Mouse (Mus musculus) gastrocnemius, postnatal 14 days (tissue): ENCODE data around the gene Pigg. TPM values are rescaled to one million over a fixed set of nuclear protein-coding genes. Genes with fewer than 3 reads are reported as not detected.
A peak's percentile ranks its signal among the peaks of the same experiment; 100 is the strongest.
"Not testable (repeated sequence)": the region's sequence is repeated elsewhere in the genome, so short reads cannot be mapped to it uniquely, and the experiment has no call there.

Source experiments
- DNase-seq: peaks from one replicate; pipeline ENCODE4 v3.0.0; 2021; ENCODE audit warnings: mixed read lengths
- intact Hi-C: fragments of 180-260 bp; cut with DNase I; formaldehyde crosslinking; loops from one replicate; pipeline ENCODE4 v1.15.1; 2025; ENCODE audit warnings: low total_unique reads
- long read RNA-seq, 2 experiments: library from polyadenylated mRNA; stranded (forward); transcript quantifications; one replicate each; pipeline ENCODE4 v2.0.0; 2021
- total RNA-seq, 2 experiments: library from RNA; stranded (reverse); gene quantifications; 2 replicates each; pipeline ENCODE4 v1.2.3; 2021

The Pigg gene
- 1 to 10 TPM; 3.3 to 3.4 TPM for total RNA-seq
- long read RNA-seq, experiment 1, full-length matches to known transcripts = 1 of 13 reads
- long read RNA-seq, experiment 1, partial matches to known transcripts = 3 of 13 reads
- long read RNA-seq, experiment 1, other reads (novel, unspliced or antisense) = 9 of 13 reads
- long read RNA-seq, experiment 2, full-length matches to known transcripts = 3 of 15 reads
- long read RNA-seq, experiment 2, partial matches to known transcripts = 2 of 15 reads
- long read RNA-seq, experiment 2, other reads (novel, unspliced or antisense) = 10 of 15 reads

DNA sequence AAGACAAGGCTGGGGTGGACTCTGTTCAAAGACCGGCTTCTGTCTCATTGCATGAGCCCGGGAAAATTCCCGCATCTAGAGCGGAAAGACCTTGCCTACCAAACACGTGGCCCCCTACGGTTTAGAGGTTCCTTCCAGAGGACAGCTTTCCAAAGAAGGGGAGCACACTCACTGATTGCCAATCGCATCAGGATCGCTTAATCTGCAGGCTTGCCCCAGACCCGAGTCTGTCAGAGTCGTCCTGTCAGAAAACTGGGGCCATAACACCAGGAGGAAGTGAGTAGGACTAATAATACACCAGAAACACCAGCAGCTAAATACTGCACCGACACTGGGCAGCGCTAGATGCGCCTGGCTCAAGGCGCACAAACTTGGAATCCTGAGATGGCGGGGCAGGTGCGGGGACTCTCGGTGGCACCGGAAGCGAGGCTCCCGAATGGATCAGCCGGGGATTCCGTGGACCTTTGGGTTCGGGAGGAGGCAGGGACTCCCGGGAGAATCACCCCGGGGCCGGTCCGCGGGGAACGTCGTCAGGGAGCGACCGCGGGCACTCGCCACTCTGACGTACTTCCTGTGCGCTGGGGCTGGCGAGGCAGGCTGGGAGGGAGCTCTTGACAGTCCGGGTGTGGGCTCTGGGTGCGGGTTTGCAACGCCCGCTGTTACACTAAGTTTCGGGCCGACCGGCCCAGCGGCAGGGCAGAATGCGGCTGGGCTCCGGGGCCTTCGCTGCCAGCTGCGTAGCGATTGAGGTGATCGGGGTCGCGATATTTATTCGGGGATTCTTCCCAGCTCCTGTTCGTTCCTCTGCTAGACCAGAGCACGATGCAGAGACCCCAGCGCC, at the start of gene Pigg:
Gene Pigg, plus strand, starts transcription at position 386 of the 841 bp plus-strand sequence.
- peak; percentile 94 for DNase-seq
- intact Hi-C loops = no loop called here

DNA sequence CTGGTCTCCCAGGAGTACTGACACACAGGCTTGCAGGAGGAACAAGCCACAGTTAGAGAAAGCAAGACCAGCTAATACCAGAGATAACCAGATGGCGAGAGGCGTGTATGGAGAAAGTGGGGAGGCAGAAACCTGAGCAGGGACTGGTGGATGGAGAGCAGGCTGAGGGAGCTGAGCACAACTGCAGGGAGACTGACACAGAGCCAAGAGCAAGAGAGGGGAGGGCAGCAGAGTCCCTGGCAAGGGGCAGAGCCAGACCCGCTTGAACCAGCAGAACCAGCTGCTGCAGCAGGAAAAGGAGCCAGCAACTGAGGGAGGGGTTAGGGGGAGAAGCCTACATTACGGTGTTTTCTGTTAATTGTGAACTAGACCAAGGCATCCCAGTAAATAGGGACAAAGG, 49.7 kb upstream of the Pigg start:
- peak; percentile 36 for DNase-seq
- intact Hi-C loops = no loop called here

DNA sequence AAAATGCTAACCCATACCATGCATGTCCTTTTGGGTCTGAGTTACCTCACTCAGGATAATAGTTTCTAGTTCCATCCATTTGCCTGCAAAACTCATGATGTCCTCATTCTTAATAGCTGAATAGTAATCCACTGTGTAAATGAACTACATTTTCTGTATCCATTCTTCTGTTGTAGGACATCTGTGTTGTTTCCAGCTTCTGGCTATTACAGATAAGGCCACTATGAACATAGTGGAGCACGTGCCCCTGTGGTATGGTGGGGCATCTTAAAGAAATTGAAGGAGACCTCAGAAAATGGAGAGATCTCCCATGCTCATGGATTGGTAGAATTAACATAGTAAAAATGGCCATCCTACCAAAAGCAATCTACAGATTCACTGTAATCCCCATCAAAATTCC, 48.6 kb upstream of the Pigg start:
- intact Hi-C loops = not testable (repeated sequence)

DNA sequence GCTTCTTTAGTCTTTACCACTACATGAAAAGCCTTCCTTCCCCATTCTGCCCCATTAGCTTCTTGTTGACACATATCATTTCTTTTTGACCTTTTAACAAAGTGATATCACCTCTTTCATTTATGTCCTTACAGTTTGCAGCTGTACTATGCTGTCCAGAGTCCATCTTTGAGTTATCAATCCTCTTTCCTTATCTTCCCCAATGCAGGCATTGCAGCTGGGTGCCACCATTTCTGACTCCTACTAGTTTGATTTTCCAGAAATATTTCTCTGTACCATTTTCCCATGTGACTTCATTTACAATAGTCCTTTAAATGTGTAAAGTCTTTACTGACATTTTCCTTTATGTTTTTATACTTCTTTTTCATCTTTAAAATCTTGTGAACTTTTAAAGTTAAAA, 45.4 kb upstream of the Pigg start:
- intact Hi-C loops = no loop called here
- no peak for DNase-seq

More for the DNA sequence above, 48.6 kb upstream of the Pigg start:
- DNase-seq = not testable (repeated sequence)

DNA sequence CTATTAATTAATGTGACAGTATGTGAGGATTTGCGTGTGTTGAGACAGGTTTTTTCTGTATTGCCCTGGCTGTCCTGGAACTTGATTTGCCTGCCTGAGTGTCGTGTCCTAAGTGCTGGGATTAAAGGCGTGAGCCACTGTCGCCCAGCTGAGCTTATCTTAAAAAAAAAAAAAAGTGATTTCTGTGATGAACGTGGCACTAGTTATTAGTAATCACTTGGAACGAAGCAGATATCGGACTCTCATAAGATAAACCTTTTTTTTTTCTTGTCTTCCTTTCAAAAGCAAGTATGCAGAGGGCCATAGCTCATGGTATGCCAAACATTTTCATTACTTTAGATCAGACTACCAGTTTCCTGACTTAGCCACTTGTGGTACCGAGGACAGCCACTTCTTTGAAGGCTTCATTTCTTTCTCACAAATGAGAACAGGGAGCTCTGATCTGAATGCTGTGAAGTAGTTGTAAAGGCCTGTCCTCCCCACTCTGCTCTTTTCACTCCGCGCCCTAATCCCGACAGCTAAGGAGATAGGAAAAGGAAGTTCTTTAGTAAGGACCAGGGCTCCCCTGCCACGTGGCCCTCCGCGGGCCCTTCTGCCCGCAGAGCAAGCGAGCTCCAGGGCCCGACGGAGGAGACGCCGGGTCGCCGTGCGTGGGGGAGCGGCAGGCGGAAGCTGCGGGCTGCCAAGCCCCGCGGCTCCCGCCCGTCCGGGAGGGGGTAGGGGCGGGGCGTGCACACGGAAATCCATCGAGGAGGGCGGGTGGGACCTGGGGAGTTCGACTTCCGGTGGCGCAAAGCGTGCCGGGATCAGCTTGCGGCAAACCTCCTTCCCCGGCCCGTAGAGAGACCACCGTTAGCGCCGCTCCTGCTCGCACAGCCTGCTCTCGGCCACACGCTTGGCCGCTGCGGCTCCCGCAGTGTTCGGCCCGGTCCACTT, 44.0 kb upstream of the Pigg start, which contains the start of gene Dr1:
Gene Dr1, plus strand, starts transcription at position 771 of the 936 bp plus-strand sequence.
- intact Hi-C loops = no loop called here
- DNase-seq = peak; percentile 91

DNA sequence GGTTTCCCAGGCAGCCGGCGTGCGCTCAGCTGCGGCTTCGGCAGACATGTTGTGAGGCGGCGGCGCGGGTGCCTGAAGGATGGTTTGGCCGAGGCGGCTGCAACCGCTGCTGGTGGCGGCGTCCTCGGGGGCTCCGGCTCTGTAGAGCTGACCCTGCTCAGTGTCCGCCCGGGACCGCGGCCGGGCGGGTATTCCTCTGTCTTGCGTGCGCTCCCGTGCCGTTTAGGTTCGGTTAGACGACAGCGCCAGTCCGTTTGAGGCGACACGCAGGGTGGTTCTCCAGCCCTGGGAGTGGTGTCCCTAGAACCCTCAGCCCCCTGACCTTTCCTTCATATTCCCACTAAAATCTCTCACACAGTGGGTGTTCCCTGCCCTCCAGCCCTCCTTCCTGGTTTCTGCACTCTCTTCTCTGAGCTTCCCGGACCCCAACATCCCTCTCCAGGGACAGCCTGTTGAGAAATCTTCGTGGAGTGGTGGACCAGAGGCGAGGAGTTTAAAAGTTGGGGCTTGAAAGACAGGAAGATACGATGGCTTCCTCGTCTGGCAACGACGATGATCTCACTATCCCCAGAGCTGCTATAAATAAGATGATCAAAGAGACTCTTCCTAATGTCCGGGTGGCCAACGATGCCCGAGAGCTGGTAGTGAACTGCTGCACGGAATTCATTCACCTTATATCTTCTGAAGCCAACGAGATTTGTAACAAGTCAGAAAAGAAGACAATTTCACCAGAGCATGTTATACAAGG, 43.2 kb upstream of the Pigg start:
- intact Hi-C loops = no loop called here
- DNase-seq = no peak

DNA sequence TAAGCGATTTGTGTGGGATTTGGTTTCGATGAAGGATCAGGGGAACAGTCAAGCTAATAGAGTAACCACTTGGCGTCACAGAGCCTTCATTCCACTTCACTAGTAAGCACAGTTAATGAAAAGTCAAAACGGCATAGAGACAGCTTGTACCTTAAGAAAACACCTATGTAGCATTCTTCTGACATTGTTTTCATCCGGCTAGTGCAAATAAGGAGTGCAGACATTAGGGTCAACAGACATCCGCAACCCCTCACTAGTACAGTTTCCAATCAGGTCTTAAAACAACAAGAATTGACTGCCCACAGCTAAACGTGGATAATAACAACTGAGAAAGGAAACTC, 42.6 kb upstream of the Pigg start:
- no peak for DNase-seq
- intact Hi-C loops = no loop called here

DNA sequence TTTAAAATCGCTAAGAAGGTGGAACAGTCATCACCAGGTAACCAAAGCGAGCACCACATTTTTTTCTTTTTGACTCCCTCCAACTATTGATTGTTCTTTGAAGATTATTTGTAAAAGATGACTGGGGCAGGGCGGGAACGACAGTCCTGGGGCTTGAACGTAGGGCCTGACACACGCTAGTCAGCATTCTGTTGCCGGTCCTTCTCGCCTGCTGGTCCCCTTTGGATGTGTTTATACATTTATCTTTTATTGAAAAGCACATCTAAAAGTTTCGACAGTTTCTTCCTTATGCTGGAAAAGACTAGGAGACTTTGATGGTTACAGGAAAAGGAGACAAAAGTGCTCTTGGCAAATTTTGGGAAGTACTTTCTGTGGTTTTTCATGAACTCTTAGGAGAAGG, 42.0 kb upstream of the Pigg start:
- no peak for DNase-seq
- intact Hi-C loops = no loop called here

DNA sequence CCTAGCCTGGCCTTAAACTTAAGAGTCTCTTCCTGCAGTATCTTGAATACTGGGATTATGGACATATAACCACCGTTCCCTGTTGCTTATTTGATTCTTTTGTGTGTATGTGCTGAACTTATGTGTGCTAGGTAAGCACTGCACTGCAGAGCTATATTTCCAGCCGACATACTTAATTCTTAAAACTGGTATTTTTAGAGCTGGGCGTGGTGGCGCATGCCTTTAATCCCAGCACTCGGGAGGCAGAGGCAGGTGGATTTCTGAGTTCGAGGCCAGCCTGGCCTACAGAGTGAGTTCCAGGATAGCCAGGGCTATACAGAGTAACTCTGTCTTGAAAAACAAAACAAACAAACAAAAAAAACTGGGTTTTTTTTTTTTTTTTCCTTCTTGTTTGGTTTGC, 41.1 kb upstream of the Pigg start:
- DNase-seq, intact Hi-C loops: not testable (repeated sequence)

DNA sequence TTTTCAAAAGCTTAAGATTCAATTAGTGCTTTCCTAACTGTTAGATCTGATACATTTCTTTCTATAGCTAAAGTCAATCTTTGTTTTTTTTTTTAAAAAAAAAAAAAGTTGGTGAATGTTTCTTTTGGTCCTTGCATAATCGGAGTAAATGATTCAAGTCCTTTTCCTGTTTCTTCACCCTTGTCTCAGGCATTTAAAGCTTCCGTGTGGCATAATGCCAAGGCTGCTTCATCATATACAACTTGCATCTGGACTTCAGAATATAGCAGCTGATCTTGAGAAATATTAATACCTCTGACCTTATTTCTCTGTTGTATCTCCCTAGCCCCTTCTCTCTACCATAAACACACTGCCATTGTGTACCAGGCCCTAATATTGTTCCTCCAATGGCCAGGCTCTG, 25.5 kb upstream of the Pigg start:
- DNase-seq = no peak
- intact Hi-C loops = no loop called here

DNA sequence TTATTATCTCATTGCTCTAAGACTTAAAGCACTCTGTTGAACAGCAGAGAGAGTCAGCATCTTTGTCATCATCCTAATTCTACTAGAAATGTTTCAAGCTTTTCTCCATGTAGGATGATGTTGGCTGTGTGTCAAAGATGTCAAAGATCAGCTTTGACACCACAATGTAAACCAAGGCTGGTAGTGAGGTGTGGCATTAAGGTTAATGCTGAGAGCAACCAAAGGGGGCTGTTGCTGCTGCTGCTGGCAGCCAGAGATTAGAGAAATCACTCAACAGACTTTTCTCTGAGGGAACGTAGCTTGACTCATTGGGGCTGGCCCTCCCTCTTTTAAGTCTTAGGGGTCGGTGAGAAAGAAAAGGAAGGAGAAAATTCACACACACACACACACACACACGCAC, 10.8 kb upstream of the Pigg start:
- intact Hi-C loops = no loop called here
- DNase-seq = no peak

DNA sequence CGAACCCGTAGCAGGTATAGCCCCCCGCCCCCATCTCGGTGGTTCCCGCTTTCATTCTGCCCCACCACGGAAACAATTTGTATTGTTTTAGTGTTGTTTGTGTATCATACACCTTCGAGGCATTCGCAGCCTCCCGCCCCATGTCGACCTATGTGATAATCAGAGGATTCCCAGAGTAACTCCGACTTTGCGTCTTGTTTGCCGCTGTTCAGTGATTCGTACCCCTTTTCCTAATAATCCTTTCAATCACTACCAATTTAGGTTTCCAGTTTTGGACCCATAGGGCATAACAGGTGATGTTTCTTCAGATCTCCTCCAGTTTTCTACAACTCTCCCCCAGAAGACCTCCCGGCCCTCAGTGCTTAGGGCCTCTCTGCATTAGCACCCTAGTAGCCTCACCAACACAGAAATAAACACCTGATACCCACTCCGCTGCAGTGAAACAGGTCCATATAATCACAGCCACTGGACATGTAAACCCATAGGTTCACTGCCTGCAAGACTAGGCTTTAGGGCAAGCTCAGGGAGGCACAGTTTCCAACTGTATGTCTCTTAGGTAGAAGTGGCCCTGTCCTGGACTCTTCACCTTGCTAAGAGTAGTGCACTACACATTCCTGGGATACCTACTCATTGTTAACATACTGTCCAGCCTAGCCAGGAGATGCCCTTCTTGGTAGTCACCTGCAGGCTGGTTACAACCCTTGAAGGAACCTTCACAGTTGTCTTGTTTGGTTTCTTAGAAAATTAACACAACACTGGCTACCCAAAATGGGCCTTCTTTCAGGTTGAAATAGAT, 854 bp downstream of the Pigg start:
- intact Hi-C loops = no loop called here

DNA sequence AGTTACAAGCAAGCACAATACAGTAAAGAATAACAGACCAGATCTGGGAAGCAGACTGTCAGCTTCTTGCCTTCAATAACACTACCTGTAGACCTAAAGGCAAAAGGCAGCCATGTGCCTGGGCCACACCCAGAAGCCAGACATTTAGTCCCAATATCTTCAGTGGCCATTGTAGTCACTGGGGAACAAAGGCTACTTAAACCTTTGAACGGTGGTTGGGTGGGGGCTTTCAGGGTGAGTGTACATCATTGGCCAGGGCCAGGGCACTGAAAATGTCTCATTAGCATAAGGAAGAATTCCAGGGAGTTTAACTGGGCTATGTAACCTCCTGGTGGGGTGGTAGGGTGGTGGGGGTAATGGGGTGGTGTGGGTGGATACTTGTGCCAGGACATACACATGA, 18.6 kb downstream of the Pigg start:
- intact Hi-C loops = no loop called here
- DNase-seq = no peak

More for the DNA sequence above, 854 bp downstream of the Pigg start:
- DNase-seq = no peak

DNA sequence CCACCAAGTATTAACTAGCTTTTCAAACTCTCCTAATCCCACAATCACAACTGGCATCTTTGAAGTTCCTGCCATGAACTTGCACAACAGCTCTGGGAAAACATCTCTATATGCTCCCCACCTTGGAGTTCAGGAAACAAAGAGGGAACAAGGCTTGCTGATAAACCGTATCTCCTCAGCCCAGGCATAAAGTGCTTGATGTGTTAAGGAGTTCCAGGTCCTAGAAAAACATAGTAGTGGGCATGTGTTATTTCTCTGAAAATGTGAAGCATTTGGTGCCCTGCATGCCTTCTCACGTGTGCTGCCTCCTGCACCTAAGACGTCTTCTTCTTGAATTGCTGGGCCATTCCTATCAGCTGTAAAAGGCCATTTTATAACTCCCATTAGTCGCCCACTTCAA, 25.0 kb downstream of the Pigg start:
- no peak for DNase-seq

DNA sequence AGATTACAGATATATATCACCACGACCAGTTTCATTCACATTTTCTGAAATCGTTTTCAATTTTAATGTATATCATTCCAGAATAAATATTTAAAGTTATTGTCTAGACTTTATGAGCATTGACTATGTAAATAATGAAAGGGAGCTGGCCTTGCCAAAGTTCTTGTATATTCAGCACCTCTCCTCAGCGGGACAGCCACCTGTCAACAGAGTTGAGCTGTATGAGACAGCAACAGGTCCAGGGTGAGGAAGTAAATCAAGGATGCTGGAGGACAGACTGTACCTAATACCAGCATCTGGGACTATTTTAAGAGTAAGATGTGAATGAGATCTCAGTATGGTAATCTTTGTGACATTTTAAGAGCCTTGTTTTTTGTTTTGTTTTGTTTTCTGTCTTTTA, 25.6 kb downstream of the Pigg start:
- intact Hi-C loops = no loop called here
- no peak for DNase-seq

More for the DNA sequence above, 25.0 kb downstream of the Pigg start:
- intact Hi-C loops = no loop called here

DNA sequence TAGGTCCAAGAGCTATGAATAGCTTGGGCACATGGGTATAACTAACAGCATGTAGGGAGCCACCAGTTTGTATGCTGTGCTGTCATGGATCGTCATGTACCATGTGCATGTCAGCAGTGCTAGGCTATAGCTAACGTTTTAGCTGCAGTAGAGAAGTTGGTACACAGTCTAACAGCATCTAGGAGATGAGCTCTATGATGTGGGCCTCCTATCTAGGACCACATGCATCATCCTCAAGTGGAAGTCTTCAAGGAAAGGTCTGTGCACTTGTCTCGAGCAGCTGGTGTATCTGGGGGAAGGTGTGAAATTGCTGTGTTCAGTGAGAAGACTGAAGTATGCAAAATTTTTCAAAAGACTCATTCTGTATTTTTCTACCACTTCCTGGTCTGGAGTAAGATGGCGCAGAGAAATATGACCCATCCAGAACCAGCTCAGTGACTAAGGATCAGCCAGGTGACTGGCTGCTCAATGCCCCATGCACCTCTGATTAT, 31.3 kb downstream of the Pigg start:
- intact Hi-C loops = no loop called here
- DNase-seq = no peak

DNA sequence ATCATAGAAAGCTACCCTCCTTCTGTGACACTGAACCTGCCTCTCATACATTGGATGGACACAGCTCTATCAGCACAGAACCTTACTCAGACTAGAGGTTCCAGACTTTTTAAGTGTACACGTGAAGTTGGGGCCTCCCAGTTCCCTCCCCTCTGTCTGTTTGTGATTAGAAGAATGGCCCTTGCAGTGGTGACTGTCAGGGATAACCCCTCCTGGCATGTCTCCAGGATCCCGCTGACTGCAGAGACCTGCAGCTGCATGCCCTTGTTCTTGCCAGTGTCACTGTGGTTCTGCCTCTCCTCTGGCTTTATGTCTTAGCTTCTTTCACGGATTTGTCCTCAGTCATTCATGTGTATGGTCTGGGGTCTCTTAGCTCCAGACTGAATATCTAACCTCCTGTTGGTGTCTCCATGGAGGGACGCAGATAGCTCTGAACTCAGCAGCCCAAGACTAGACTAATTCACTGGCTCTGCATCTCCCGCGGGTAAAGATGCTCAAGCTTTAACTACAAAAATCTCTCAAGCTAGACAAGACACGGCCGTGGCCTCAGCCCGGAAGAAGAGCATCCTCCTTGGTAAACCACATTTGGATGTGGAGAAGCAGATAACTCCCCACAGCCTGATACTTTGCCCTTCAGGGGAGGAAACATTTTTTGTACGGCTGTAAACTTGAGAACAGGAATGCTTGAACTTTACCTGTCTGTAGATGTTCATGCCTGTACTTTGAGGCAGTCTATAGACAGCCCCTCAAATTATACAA, 33.1 kb downstream of the Pigg start:
- DNase-seq = no peak
- intact Hi-C loops = no loop called here

DNA sequence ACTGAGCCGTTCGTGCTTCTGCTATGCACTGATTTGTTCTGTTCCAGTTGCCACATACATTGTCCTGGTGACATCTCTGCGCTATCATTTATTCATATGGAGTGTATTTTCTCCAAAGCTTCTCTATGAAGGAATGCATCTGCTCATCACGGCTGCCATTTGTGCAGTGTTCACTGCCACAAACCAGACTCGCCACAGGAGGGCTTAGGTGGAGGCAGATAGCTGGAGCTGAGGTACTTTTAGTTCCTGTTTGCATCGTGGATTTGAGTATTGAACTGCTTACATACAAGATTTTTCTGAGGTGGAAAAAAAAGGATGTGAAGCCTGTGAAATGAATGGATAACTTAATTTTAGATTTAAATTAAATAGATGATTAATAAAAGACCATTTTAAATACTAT, 35.4 kb downstream of the Pigg start:
- intact Hi-C loops = no loop called here
- no peak for DNase-seq
